Mouse (Mus musculus) splenic B cell, adult 2 months (primary cell): ENCODE results near the gene Phactr1.
A peak's percentile ranks its signal among the peaks of the same experiment; 100 is the strongest.

ENCODE experiments used
- DNase-seq: peaks from one replicate; pipeline ENCODE4 v3.0.0-alpha.2; 2011; ENCODE audit warnings: low read depth, low spot score
- H3K27me3 ChIP-seq: 2 replicates; pipeline ENCODE4 v1.6.1; 2012; ENCODE audit warnings: mild to moderate bottlenecking, low read length, moderate library complexity, mixed read lengths; ENCODE audit not compliant: control insufficient read depth, poor library complexity, insufficient read depth, severe bottlenecking
- H3K36me3 ChIP-seq: 2 replicates; pipeline ENCODE4 v1.6.1; 2012; ENCODE audit warnings: mild to moderate bottlenecking, low read length, moderate library complexity, mixed read lengths; ENCODE audit not compliant: control insufficient read depth, poor library complexity, insufficient read depth, severe bottlenecking

Gene Phactr1

GRCm38 (mm10) chr13:43063355-43063754 lies 382.9 kb downstream of the Phactr1 start:
- DNase-seq, result no peak
- no peaks in the 10 kb centered on the region for H3K36me3 ChIP-seq
- H3K27me3 ChIP-seq, result no peaks in the 10 kb centered on the region; the same call in 1 of the 2 replicates

GRCm38 (mm10) chr13:43068716-43069265 lies 388.4 kb downstream of the Phactr1 start:
- DNase-seq, result no peak
- Histone ChIP-seq H3K36me3 (no peaks in the 10 kb centered on the region), H3K27me3 (no peaks in the 10 kb centered on the region)

DNA sequence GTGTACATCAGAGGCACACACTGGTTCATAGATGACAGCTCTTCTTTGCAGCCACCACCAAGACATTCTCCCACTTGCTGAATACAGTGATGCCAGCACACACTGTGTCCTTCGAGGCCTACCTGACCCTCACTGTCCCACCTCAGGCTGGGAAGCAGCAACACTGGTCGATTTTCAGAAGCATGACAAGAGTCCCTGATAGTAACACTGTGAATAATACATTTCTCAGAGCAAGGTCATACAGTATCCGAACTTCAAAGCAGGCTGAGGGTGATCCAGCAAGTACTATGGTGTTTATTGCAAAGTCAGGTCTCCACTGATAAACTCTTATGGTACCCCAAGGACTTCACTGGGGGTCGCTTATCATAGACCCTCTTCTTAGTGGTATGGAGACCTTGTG lies 390.1 kb downstream of the Phactr1 start:
- no peak for DNase-seq

GRCm38 (mm10) chr13:43070971-43071370 lies 390.5 kb downstream of the Phactr1 start:
- DNase-seq, result no peak
- no peaks in the 10 kb centered on the region for H3K36me3 ChIP-seq

More for the DNA sequence above, 390.1 kb downstream of the Phactr1 start:
- no peaks in the 10 kb centered on the region for H3K27me3 ChIP-seq
- H3K36me3 ChIP-seq, result no peaks in the 10 kb centered on the region

GRCm38 (mm10) chr13:43075456-43075855 lies 395.0 kb downstream of the Phactr1 start:
- Histone ChIP-seq H3K27me3 (no peaks in the 10 kb centered on the region), H3K36me3 (no peaks in the 10 kb centered on the region)
- no peak for DNase-seq

More at GRCm38 (mm10) chr13:43070971-43071370, 390.5 kb downstream of the Phactr1 start:
- H3K27me3 ChIP-seq, result no peaks in the 10 kb centered on the region

DNA sequence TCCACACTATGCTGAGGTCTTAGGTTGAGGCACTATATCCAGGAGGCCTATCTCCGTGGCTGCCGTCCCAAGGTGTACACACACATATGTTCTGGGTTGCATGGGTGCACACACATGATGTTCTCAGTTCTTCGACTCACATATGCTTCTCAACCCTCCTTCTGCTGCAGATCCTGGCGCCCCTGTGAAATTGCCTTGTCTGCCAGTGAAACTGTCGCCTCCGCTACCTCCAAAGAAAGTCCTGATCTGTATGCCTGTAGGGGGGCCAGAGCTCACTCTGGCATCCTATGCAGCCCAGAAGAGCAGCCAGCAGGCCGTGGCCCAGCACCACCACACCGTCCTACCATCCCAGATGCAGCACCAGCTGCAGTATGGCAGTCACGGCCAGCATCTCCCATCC lies 397.1 kb downstream of the Phactr1 start:
- DNase-seq, result no peak
- Histone ChIP-seq H3K27me3 (no peaks in the 10 kb centered on the region), H3K36me3 (no peaks in the 10 kb centered on the region)

- no peak for DNase-seq
- no peaks in the 10 kb centered on the region for H3K36me3 ChIP-seq
- no peaks in the 10 kb centered on the region for H3K27me3 ChIP-seq
These were observed 404.8 kb downstream of the Phactr1 start for GRCm38 (mm10) chr13:43085226-43085625.

- no peaks in the 10 kb centered on the region for H3K27me3 ChIP-seq
- H3K36me3 ChIP-seq, result no peaks in the 10 kb centered on the region
- peak; percentile 7 for DNase-seq
These were observed 413.9 kb downstream of the Phactr1 start for GRCm38 (mm10) chr13:43094365-43094764.

- no peaks in the 10 kb centered on the region for H3K27me3 ChIP-seq
- DNase-seq, result no peak
- no peaks in the 10 kb centered on the region for H3K36me3 ChIP-seq
These were observed 422.5 kb downstream of the Phactr1 start for GRCm38 (mm10) chr13:43102943-43103342.

- Histone ChIP-seq H3K36me3 (no peaks in the 10 kb centered on the region), H3K27me3 (no peaks in the 10 kb centered on the region)
- DNase-seq, result no peak
These were observed 424.1 kb downstream of the Phactr1 start for GRCm38 (mm10) chr13:43104496-43104895.

GRCm38 (mm10) chr13:43112280-43112679 lies 431.9 kb downstream of the Phactr1 start:
- no peaks in the 10 kb centered on the region; the same call in 1 of the 2 replicates for H3K27me3 ChIP-seq
- DNase-seq, result no peak
- no peaks in the 10 kb centered on the region for H3K36me3 ChIP-seq

- H3K27me3 ChIP-seq, result no peaks in the 10 kb centered on the region; the same call in 1 of the 2 replicates
- H3K36me3 ChIP-seq, result no peaks in the 10 kb centered on the region
- DNase-seq, result no peak
These were observed 432.3 kb downstream of the Phactr1 start for GRCm38 (mm10) chr13:43112707-43113106.

- Histone ChIP-seq H3K27me3 (no peaks in the 10 kb centered on the region; the same call in 1 of the 2 replicates), H3K36me3 (no peaks in the 10 kb centered on the region)
- no peak for DNase-seq
These were observed 432.7 kb downstream of the Phactr1 start for GRCm38 (mm10) chr13:43113141-43113540.

DNA sequence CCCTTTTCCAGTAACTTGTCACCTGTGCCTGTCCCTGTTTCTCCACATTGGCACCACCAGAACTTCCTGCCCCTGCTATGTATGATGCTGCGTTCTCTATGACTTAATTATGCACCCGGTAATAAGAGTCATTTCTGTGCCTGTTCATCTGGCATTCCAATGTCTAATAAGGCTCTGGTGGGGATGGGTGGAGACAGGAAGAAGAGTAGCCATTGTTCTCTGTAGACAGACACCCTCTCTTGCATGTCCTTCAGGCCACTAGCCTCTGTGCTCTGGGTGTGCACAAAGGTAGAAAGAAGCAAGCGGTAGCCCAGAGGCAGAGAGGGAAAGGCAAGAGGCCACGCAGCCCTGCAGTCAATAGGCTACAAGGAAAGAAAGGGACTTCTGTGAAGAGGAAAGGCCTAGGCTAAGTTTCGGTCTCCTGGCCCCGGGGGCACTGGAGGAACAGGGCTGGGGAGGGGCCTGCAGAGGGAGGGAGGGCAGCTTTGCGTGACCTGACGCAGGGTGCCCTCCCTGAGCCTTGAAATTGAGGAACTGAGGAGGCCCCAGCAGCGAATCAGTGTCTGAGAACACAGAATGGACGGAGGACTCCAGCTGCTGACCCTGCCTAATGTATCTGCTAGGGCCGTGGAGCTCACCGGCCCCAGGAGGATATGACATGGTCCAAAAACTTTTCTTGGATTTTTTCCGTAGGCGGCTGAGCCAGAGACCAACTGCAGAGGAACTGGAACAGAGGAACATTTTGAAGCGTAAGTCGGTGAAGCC lies 442.1 kb downstream of the Phactr1 start:
- peak; percentile 45 for DNase-seq
- Histone ChIP-seq H3K36me3 (no peaks in the 10 kb centered on the region), H3K27me3 (no peaks in the 10 kb centered on the region)

GRCm38 (mm10) chr13:43123895-43124682 lies 443.7 kb downstream of the Phactr1 start:
- DNase-seq, result no peak
- no peaks in the 10 kb centered on the region for H3K36me3 ChIP-seq
- H3K27me3 ChIP-seq, result no peaks in the 10 kb centered on the region
